In the genomic region with DNA sequence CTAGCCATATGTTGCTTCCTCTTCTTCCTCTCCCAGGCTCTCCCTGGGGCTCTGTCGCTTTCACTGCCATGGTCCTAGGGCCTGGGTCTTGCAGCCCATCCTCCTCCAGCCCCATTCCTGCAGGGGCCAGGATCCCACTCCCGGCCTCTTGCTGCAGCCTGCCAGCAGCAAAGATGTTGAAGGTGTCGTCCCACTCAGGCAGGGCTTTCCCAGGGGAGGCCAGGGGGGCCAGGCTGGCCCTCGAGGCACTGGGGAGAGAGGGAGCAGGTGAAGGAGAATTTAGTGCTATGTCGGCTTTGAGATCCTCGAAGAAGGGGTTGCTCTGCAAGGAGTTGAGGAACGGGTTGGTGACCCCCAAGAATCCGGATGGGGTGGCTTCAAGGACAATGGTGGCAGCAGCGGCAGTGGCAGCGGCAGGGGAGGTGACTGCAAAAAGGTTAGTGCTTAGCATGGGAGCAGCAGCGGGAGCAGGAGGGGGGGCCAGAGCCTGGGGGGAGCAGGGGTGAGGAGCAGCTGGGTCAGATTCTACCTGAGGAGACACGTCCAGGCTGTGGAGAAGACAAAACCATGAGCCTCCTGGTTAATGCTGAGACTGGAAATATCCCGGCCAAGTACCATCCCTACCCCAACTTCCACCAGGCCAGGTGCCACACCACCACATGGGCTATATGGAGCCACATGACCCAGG, we compare ENCODE assay signal across 25 mouse cellular contexts.
"Had no signal": no experiment of that assay in that cellular context is flagged by ENCODE, and none has a peak within 500 bp of the region (broad histone marks: within the 10 kb centered on the region; RNA-seq: fewer than 3 reads in every experiment).

No protein-coding gene starts in this region.

- H3K4me3 ChIP-seq: embryonic facial prominence, embryonic 12.5 days; embryonic facial prominence, embryonic 13.5 days; embryonic facial prominence, embryonic 15.5 days; erythroblast, embryonic 14.5 days; forebrain, embryonic 10.5 days; forebrain, embryonic 12.5 days; forebrain, embryonic 13.5 days; forebrain, embryonic 15.5 days; gastrocnemius, adult 2 months; heart, adult 2 months had no signal

- H3K27ac ChIP-seq: embryonic facial prominence, embryonic 12.5 days; embryonic facial prominence, embryonic 13.5 days; embryonic facial prominence, embryonic 15.5 days; forebrain, embryonic 10.5 days; forebrain, embryonic 12.5 days; forebrain, embryonic 13.5 days; forebrain, embryonic 15.5 days; heart, adult 2 months had no signal

- H3K36me3 ChIP-seq: forebrain, embryonic 10.5 days; forebrain, embryonic 12.5 days; forebrain, embryonic 15.5 days had no signal

- H3K4me1 ChIP-seq: embryonic facial prominence, embryonic 13.5 days; forebrain, embryonic 12.5 days; forebrain, embryonic 13.5 days; forebrain, embryonic 15.5 days had no signal

- H3K9me3 ChIP-seq: embryonic facial prominence, embryonic 12.5 days; embryonic facial prominence, embryonic 13.5 days; embryonic facial prominence, embryonic 15.5 days; forebrain, embryonic 10.5 days; forebrain, embryonic 12.5 days; forebrain, embryonic 13.5 days; forebrain, embryonic 15.5 days had no signal

- H3K27me3 ChIP-seq: embryonic facial prominence, embryonic 13.5 days; embryonic facial prominence, embryonic 15.5 days; forebrain, embryonic 15.5 days had no signal

- DNase-seq: cerebellum, adult 2 months; cerebellum, adult 8-10 months; cerebellum, adult 9-10 months; cerebellum, adult 9-11 months; cerebellum, postnatal 10 days; cerebellum, postnatal 14 days; cerebellum, postnatal 25 days; cerebellum, postnatal 36 days; embryo, embryonic 11 days; forebrain, postnatal 0 days; gastrocnemius, adult 2 months; gastrocnemius, postnatal 10 days; gastrocnemius, postnatal 14 days; gastrocnemius, postnatal 25 days; gastrocnemius, postnatal 36 days; heart, adult 18-20 months; heart, adult 2 months had no signal
